Mouse (Mus musculus) neural tube, embryonic 11.5 days (tissue): ENCODE measurements around the gene Ms4a4d. TPM values are rescaled to one million over a fixed set of nuclear protein-coding genes. Genes with fewer than 3 reads are reported as not detected.
"Not testable (repeated sequence)": the region's sequence is repeated elsewhere in the genome, so short reads cannot be mapped to it uniquely, and the experiment has no call there.

Experiments
- ATAC-seq: fragments of 200-750 bp; cut with Nextera tagmentation; 2 replicates; pipeline ENCODE4 v1.8.0; 2017; ENCODE audit warnings: moderate number of reproducible peaks, mild to moderate bottlenecking, moderate TSS enrichment, moderate library complexity; ENCODE audit not compliant: insufficient read depth, low FRiP score, low TSS enrichment
- DNase-seq: peaks from one replicate; pipeline ENCODE4 v3.0.0-alpha.2; 2015; ENCODE audit warnings: low spot score
- H3K27ac ChIP-seq: fragments of 300-500 bp; sonication (generic); 2 replicates; pipeline ENCODE4 v1.5.1; 2014; ENCODE audit warnings: low read depth, mild to moderate bottlenecking, low read length
- H3K27me3 ChIP-seq: fragments of 300-500 bp; sonication (generic); 2 replicates; pipeline ENCODE4 v1.6.1; 2014; ENCODE audit warnings: mild to moderate bottlenecking, low read length, mixed read lengths; ENCODE audit not compliant: control insufficient read depth, insufficient read depth
- H3K36me3 ChIP-seq: fragments of 300-500 bp; sonication (generic); 2 replicates; pipeline ENCODE4 v1.6.1; 2014; ENCODE audit warnings: mild to moderate bottlenecking, low read length, moderate library complexity, mixed read lengths; ENCODE audit not compliant: control insufficient read depth, insufficient read depth
- H3K4me1 ChIP-seq: fragments of 300-500 bp; sonication (generic); 2 replicates; pipeline ENCODE4 v1.6.1; 2014; ENCODE audit warnings: low read length, mixed read lengths; ENCODE audit not compliant: control insufficient read depth, insufficient read depth
- H3K4me2 ChIP-seq: fragments of 300-500 bp; sonication (generic); 2 replicates; pipeline ENCODE4 v1.6.1; 2014; ENCODE audit warnings: low read depth, mild to moderate bottlenecking, moderate library complexity
- H3K4me3 ChIP-seq: fragments of 300-500 bp; sonication (generic); 2 replicates; pipeline ENCODE4 v1.5.1; 2014; ENCODE audit warnings: low read depth, low read length
- H3K9ac ChIP-seq: fragments of 300-500 bp; sonication (generic); 2 replicates; pipeline ENCODE4 v1.6.1; 2014; ENCODE audit warnings: mild to moderate bottlenecking, low read length
- H3K9me3 ChIP-seq: fragments of 300-500 bp; sonication (generic); 2 replicates; pipeline ENCODE4 v1.6.1; 2016; ENCODE audit warnings: low read length; ENCODE audit not compliant: control insufficient read depth
- WGBS: fragments of 180-500 bp; shearing (Covaris S2); extraction: QIAGEN DNeasy Blood & Tissue Kit; methylation state at CpG from one replicate; pipeline ENCODE4 v1.1.7; 2014; 5-methylcytosine and 5-hydroxymethylcytosine counted together
- polyA plus RNA-seq: library from polyadenylated mRNA; unstranded; fragments of >200 nt; fragmentation: Nextera tagmentation; extraction: Ambion mirVana; gene quantifications from 2 replicates; pipeline ENCODE4 v1.2.1, GENCODE M21; 2014

Ms4a4d gene
- 0.49 and 0.53 TPM in 2 replicates for polyA plus RNA-seq

- no peaks in the 10 kb centered on the region for H3K36me3 ChIP-seq
- no peak within 1 kb of the TSS for H3K9ac ChIP-seq
- no peaks in the 10 kb centered on the region for H3K9me3 ChIP-seq
- no peak for DNase-seq
- no peaks in the 10 kb centered on the region for H3K4me1 ChIP-seq
- ATAC-seq, result no peak
- no peak within 1 kb of the TSS for H3K27ac ChIP-seq
- 16% methylated on average over 7 of the region's 7 CpGs for WGBS
- H3K4me3 ChIP-seq, result no peak within 1 kb of the TSS
- no peak within 1 kb of the TSS for H3K4me2 ChIP-seq
- H3K27me3 ChIP-seq, result no peaks in the 10 kb centered on the region
These were observed at the start of gene Ms4a4d for GRCm38 (mm10) chr19:11536593-11536992. TSS of gene Ms4a4d (plus strand) at chr19:11536801.

DNA sequence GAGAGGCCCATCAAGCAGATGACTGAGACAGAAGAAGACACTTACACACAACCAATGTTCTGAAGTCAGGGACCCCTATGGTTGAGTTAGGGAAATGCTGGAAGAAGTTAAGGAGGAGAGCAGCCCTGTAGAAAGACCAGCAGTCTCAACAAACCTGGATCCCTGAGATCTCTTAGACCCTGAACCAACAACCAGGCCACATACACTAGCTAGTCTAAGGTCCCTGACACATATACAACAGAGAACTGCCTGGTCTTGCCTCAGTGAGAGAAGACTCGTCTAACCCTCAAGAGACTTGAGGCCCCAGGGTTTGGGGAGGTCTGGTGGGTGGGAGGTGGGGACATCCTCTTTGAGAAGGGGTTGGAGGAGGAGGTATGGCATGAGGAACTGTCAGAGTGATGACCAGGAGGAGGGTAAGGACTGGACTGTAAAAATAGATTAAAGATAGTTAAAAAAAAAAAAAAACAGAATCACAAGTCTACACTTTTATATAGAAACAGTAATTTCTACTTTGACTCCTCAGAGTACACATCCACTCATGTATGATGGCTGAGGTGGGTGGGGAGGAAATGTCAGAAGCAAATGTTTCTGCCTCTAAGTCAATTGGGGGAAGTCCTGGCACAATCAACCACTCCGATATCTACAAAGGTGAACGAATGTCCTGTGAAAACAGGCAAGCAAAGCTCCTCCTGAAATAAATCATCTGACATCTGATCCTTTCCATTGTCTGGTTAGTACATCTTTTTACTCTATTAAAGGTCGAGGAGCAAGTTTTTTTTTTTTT, 45.0 kb upstream of the Ms4a4d start:
- DNase-seq (no peak), ATAC-seq (no peak)
- Histone ChIP-seq H3K4me2 (no peak overlapping the region), H3K4me3 (no peak overlapping the region), H3K27me3 (no peaks in the 10 kb centered on the region), H3K9me3 (no peaks in the 10 kb centered on the region), H3K9ac (no peak overlapping the region), H3K36me3 (no peaks in the 10 kb centered on the region), H3K4me1 (no peaks in the 10 kb centered on the region), H3K27ac (no peak overlapping the region)
- 84% methylated on average over 4 of the region's 4 CpGs for WGBS

- ATAC-seq (no peak), DNase-seq (no peak)
- Histone ChIP-seq H3K27ac (no peak overlapping the region), H3K27me3 (no peaks in the 10 kb centered on the region), H3K9me3 (no peaks in the 10 kb centered on the region), H3K4me1 (no peaks in the 10 kb centered on the region), H3K4me2 (no peak overlapping the region), H3K4me3 (no peak overlapping the region), H3K9ac (no peak overlapping the region), H3K36me3 (no peaks in the 10 kb centered on the region)
- WGBS, result 83% methylated on average over 1 of the region's 1 CpGs
These were observed 43.9 kb upstream of the Ms4a4d start for GRCm38 (mm10) chr19:11492671-11493070.

DNA sequence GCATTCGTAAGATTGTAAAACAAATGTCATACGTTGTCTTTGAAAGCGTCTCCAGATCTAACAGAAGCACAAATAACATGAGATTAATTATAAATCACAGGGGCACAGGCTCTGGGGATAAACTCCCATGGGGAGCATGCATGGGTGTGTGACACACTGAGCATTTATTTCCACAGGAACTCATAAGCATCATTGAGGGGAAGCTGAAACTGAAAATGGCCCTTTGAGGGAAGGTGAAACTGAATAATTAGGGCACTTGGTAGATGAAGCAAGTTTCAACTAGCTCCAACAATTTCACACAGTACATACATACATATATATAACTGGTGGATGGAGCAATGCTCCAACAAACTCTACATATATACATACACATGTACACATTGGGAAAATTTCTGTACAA, 42.1 kb upstream of the Ms4a4d start:
- Histone ChIP-seq H3K9ac (no peak overlapping the region), H3K4me3 (no peak overlapping the region), H3K27me3 (no peaks in the 10 kb centered on the region), H3K4me1 (no peaks in the 10 kb centered on the region), H3K36me3 (no peaks in the 10 kb centered on the region), H3K27ac (no peak overlapping the region), H3K4me2 (no peak overlapping the region), H3K9me3 (no peaks in the 10 kb centered on the region)
- DNase-seq, result no peak
- 89% methylated on average over 3 of the region's 3 CpGs for WGBS
- no peak for ATAC-seq

DNA sequence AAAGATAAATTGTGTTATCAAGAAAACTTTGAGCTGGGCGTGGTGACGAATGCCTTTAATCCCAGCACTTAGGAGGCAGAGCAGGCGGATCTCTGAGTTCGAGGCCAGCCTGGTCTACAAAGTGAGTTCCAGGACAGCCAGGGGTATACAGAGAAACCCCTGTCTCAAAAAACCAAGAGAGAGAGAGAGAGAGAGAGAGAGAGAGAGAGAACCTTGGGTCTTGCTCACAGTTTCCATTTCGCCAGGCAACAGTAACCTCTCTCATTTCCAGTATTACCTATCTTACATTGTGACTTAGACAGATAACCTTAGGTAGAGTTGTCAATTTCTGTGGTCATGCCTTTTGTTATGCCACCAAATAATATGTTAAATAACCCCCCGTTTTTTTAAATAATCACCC, 40.2 kb upstream of the Ms4a4d start:
- DNase-seq (no peak), ATAC-seq (no peak)
- H3K36me3 ChIP-seq, result no peaks in the 10 kb centered on the region
- no peaks in the 10 kb centered on the region for H3K9me3 ChIP-seq
- H3K4me2 ChIP-seq, result no peak overlapping the region
- no peak overlapping the region for H3K9ac ChIP-seq
- H3K4me1 ChIP-seq, result no peaks in the 10 kb centered on the region
- no peak overlapping the region for H3K27ac ChIP-seq
- no peak overlapping the region for H3K4me3 ChIP-seq
- no peaks in the 10 kb centered on the region for H3K27me3 ChIP-seq
- 88% methylated on average over 6 of the region's 6 CpGs for WGBS

GRCm38 (mm10) chr19:11497300-11497699, 39.3 kb upstream of the Ms4a4d start:
- H3K36me3 ChIP-seq, ATAC-seq, H3K27me3 ChIP-seq, H3K27ac ChIP-seq, H3K9me3 ChIP-seq, DNase-seq, H3K4me2 ChIP-seq, H3K9ac ChIP-seq, H3K4me3 ChIP-seq, H3K4me1 ChIP-seq: not testable (repeated sequence)
- WGBS, result 79% methylated on average over 1 of the region's 1 CpGs

- no peak overlapping the region for H3K4me3 ChIP-seq
- no peaks in the 10 kb centered on the region for H3K9me3 ChIP-seq
- no peaks in the 10 kb centered on the region for H3K27me3 ChIP-seq
- no peaks in the 10 kb centered on the region for H3K36me3 ChIP-seq
- H3K9ac ChIP-seq, result no peak overlapping the region
- no peaks in the 10 kb centered on the region for H3K4me1 ChIP-seq
- WGBS, result 93% methylated on average over 1 of the region's 1 CpGs
- H3K27ac ChIP-seq, result no peak overlapping the region
- H3K4me2 ChIP-seq, result no peak overlapping the region
- ATAC-seq (no peak), DNase-seq (no peak)
These were observed 35.8 kb upstream of the Ms4a4d start for GRCm38 (mm10) chr19:11500796-11501195.

GRCm38 (mm10) chr19:11501326-11501725, 35.3 kb upstream of the Ms4a4d start:
- H3K27me3 ChIP-seq, result no peaks in the 10 kb centered on the region
- ATAC-seq, result no peak
- 84% methylated on average over 4 of the region's 4 CpGs for WGBS

DNA sequence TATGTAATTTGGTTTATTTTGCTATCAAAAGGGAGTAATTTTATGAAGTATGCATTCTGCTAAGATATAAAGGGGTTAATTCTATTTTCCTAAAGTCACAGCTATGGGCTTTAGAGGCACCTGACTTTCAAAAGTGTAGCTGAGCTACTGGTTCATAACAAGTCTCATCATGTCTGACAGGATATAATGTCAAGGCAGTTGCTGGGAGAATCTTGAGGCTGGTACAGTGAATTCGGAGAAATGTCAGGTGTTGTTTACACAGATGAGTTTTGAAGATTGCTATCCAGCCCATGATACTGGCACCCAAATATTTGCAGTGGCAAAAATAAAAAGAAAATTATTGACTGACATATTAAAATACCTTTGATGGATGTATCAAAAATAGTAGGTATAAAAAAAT, 31.7 kb upstream of the Ms4a4d start:
- Histone ChIP-seq H3K27ac (no peak overlapping the region), H3K4me2 (no peak overlapping the region), H3K27me3 (no peaks in the 10 kb centered on the region), H3K4me1 (no peaks in the 10 kb centered on the region), H3K9ac (no peak overlapping the region), H3K36me3 (no peaks in the 10 kb centered on the region), H3K9me3 (no peaks in the 10 kb centered on the region), H3K4me3 (no peak overlapping the region)
- ATAC-seq (no peak), DNase-seq (no peak)
- WGBS, result 93% methylated on average over 1 of the region's 1 CpGs

More at GRCm38 (mm10) chr19:11501326-11501725, 35.3 kb upstream of the Ms4a4d start:
- Histone ChIP-seq H3K27ac (no peak overlapping the region), H3K4me3 (no peak overlapping the region), H3K36me3 (no peaks in the 10 kb centered on the region), H3K9me3 (no peaks in the 10 kb centered on the region), H3K9ac (no peak overlapping the region), H3K4me2 (no peak overlapping the region), H3K4me1 (no peaks in the 10 kb centered on the region)
- DNase-seq, result no peak
